Mouse (Mus musculus) heart, adult 8-10 months (tissue): ENCODE data around the gene Pex3. TPM values are rescaled to one million over a fixed set of nuclear protein-coding genes. Genes with fewer than 3 reads are reported as not detected.

Source experiments
- DNase-seq: peaks from one replicate; pipeline ENCODE4 v3.0.0; 2022; ENCODE audit warnings: low spot score
- total RNA-seq, 4 experiments: library from RNA; stranded (reverse); gene quantifications; 2 replicates each; pipeline ENCODE4 v1.2.4; 2022

The Pex3 gene
- total RNA-seq: 10 to 100 TPM; 17.3 to 24.1 (median 22.1) TPM

DNA sequence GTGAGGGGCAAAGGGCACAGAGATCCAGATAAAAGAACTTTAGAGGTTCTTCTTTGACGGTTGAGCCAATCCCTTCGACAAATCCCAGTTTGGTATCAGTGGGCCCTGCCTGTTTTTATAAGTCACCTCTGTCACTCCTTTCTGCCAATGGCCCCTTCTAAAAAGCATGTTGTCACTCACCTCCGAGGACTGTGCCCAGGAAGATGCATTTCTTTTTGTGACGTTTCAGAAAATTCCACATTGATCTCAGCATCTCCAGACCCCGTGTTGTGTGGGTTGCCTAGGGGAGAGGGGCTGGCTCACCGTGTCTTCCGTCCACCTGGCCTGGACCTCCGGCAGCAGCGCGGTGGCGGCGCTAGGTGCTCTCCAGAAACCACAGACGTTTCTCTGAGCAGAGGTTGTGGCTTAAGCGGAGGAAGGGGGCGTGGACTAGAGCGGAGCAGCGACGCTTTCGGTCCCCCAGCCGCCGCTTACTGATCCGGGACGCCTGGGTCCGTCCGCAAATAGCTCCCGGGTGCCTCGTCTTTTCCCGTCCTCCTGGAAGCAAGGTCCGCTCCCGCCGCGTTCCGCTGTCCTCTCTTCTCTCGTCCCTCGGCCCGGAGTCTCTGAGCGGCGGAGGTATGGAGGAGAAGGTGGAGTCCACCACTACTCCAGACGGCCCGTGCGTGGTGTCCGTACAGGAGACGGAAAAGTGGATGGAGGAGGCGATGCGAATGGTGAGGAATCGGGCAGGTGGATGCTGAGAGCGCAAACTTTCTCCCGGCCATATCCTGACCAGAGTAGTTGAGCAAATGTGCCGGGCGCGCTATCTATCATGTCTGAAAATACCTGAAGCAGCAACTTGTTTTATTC is at the start of gene Pex3, which contains the start of gene Adat2:
Gene Pex3, minus strand, starts transcription at position 497 of the 852 bp plus-strand sequence.
Gene Adat2, plus strand, starts transcription at position 249 of the 852 bp plus-strand sequence.
- DNase-seq: peak; percentile 84

DNA sequence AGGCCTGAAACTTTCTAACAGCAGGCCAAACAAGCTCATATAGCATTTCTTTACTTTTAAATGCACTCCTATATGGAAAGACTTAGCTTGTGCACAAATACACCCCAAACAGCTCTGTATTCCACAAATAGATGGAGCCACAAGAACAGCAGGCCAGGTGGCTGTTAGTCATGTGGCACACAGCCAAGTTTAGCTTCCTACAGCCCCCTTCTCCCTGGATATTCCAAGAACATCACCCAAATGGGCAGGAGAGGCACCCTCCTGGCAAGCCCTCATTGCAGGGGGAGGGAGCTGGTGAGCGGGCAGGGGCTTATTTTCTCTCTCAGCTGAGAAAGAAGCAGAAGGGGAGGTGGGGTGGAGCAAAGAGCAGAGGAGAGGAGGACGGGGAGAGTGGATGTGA is 48.0 kb upstream of the Pex3 start:
- no peak for DNase-seq

DNA sequence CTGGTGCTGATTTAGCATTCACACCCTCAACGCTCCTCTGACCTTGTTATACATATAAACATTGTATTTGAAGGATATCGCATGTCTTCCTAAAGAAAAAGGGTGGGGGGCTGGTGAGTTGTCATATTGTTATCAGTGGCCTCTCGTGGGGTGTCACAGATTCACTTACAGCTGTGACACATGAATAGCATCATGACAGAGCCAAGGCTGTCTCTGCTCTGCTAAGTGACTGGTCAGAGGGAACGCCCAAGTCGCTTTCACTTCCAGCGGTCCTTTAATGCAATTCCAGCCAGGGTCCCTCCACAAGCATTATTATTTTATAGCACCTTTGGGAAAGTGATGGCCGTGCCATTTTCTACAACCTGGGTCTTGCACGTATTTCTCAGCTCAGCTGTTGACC is 44.5 kb upstream of the Pex3 start:
- DNase-seq: no peak

DNA sequence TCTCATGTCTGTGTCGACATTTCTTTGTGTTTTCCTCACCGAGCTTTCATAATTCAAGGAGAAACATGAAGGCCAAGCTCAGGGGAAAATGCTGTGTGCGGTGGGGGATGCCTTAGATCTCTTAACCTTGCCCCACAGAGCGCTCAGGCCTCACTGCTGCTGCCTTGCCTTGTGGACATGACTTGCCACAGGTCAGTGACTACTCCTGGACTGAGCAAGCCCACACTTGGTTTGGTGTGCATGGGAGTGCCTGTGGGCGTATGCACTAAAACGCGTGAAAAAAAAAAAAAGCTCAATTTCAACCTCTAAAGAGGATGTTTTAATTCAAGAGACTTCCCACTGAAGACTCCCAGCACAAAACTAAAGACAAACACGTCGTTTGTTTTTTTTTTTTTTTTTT is 43.9 kb upstream of the Pex3 start:
- no peak for DNase-seq

DNA sequence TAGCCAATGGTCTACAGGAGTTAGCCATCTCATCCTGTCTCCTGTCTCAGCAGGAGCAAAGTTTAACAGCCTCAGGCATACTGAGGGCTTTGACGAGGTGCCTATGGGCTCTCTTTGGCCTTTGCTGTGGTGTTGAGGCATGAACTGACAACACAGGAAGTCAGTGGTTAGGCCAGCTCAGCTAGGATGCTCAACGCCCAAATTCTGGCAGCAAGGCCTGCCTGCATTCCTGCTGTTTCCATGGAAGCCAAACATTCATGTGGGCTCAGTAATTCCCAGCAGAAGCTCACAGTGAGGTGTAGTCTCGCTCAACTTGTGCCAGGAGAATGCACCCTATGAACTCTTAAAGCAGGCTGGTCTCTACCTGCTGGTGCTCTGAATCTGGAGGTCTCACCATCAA is 43.1 kb upstream of the Pex3 start:
- DNase-seq: peak; percentile 6

DNA sequence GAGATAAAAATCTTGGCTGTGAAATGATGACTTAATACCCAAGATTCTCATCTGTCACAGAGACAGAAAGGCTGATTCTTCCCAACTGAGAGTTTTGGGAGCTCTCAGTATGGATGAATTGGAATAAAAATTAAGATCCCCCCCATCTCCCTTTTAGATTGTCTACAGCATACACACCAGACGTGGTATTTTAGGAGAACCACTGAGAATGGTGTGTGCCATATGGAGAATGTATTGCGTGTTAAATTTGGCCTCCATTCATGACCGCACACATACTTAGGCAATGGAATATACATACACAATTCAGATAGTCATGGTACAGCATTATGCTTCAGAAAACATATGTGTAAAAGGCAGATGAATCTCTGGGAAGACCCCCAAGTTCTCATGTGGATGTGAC is 40.6 kb upstream of the Pex3 start:
- DNase-seq: no peak

DNA sequence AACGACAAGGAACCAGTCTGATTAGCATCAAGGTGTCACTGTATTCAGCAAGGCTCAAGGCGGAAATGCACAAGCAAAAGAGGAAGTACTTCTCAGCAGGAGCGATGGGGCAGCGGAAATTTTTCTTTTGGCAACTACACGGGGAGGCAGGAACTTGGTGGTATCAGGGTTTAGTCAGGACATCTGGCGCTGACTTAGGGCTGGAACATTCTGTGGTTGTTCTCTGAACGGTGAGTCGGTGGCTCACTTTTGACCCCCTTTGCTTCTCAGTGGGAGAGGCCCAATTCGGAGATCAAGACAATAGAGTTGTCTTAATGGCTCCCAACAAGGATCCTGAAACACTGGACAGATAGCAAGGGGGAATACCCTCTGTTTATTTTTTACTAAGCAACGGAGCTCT is 39.3 kb upstream of the Pex3 start:
- DNase-seq: no peak

DNA sequence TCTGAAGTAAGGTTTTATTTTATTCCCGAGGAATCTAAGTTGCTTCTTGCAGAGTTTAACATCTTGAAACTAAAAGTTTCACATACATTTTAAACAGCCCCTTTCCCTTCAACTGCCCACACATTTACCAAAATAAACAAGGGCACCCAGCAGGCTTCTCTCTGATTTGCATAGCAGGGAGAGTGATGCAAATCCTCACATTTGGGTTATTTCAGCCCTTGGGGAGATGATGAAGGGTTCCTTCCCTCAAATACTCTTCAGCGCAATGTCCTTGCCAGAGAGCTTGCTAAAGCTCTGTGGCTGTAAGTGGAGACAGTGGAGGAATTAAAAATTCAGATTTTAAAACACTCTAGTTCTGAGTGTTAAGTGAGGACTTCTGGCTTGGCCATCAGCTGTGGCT is 35.0 kb upstream of the Pex3 start:
- no peak for DNase-seq

DNA sequence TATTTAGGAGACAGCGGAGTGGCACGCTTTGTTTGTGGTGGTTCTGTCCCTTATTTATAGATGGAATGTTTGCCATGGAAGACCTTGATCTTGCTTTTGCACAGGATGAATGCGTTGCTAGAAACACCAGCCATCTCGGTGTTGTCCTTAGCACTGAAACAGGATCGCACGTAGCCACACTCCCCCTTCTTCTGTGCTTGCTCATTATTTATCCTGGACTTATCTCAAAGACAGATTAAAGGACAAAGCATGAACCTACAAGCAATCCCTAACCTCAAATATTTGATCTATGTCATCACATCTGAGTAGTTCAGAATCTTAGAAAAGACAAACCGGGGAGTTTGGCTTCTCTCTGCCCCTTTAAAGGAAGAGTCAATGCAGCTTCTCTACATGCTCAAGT is 24.2 kb upstream of the Pex3 start:
- no peak for DNase-seq

DNA sequence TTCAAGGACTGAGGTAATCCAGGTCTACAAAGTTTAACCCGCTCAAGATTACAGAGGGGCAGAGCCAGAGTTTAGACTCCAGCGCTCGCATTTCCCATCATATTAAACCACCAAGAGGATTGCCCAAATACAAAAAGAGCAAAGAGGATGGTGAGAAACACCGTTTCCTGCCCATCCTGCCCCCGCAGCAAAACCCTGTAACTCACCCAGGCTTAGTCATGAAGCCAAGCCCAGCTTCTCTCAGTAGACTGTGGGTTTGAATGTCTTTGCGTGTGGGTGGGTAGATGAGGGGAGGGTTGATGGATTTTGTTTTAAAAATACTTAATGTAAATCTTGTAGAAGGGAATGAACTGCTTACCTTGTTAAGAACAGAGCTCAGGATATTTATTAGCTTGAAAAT is 19.5 kb upstream of the Pex3 start:
- DNase-seq: no peak

DNA sequence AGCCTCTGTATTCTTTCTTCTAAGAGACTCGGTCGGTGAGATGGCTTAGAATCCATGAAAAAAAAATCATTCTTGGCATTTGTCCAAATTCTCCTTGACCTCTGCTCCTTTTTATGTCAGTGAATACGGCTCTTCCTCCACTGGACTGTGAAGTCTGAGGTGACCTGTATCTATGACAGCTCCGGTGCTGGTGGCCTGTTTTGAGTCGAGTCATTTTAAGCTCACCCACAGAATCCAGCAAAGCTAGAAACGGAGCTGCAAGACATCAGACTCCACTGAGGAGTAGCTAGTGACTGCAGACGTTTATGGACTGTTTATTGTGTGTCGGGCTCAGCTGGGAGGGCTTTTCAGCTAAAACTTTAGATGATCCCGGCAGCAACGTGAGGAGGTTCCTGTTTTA is 19.1 kb upstream of the Pex3 start:
- no peak for DNase-seq

DNA sequence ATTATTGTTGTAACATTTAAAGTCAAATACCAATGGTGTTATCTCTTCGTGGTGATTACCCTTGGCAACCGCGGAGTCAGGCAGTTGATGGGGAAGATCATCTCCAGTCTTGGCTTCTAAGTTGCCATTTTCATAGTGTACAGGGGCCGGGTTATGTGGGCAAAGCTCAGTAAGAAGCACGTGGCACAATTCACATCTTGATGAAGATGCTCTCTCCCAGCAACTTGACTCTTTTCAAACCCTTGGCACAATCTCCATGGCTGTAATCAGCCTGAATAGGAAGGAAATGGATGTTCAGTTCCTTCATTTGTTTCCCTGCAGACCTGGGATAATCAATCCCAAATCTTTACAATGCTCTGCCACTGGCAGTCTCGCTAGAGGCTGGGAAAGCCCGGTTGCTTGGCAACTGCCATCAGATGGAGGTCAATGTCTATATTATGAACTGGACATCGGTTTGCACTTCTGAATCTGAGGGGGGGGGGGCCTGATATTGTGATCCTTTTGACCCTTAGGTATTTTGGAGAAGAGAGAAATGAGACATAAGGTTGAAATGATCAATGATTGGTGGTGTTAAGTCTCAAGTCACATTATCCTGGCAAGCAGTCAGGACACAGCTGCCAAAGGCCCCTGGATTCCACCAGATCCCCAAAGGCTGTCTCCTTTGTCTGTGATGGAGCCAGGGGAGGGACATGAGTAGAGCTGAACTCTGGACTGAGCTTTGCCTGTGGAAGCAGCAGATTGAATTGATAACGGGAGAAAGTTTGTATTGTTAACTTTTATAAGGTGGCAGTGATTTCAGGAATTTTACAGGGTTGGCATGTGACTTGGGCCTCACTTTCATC is 18.0 kb upstream of the Pex3 start:
- DNase-seq: no peak

DNA sequence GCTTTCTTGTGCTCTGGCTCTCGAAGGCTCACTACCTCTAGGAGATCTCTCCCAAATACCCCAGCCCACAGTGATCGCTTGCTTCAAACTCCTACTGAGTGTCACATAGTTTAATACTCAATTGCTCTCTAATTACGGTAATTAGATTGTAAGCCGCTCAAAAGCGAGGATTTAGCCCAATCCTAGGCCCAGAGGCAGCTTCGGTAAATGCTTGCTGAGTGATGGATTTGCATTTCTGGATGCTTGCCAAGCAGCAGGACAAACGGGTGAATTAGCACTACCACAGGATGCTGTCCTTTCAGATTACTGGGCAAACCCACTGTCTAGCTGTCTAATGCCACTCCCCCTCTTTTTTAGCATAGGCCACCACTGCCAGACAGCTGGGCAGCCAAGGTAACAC is 16.9 kb upstream of the Pex3 start:
- DNase-seq: no peak

DNA sequence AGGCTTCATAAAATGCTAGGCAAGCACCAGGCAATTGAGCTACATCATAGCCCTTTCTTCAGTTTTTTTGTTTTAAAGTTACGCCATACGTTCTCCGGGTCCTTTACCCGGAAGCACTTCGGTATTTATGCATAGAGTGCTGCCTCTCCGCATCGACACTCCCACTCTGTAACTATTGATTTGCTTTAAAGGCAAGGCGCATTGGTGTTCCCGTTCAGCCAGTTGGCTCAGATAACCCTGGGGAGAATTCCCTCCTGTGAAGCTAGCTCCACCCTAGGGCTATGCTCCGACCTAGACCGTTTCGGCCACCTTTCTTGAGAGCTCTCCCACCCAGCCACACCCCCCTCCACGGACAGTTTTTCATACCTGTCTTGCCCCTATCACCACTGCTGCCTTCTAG is 13.5 kb upstream of the Pex3 start:
- no peak for DNase-seq

DNA sequence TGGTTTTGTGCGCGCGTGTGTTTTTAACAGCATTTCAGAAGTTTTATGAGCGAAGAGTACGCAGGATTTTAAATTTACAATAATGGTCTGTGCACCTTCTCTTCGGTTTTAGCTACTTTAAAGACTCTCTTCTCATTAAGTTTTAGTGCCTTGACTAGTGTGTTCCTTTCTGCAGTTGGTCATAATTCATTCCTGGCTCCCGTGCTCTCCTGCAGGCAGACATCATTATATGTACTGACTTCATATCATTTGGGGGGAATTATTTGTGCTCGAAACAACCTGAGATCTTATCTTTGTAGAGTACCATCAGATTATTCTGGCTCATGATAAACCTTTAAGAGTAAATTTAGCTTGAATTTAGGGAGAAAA is 12.1 kb upstream of the Pex3 start:
- no peak for DNase-seq

DNA sequence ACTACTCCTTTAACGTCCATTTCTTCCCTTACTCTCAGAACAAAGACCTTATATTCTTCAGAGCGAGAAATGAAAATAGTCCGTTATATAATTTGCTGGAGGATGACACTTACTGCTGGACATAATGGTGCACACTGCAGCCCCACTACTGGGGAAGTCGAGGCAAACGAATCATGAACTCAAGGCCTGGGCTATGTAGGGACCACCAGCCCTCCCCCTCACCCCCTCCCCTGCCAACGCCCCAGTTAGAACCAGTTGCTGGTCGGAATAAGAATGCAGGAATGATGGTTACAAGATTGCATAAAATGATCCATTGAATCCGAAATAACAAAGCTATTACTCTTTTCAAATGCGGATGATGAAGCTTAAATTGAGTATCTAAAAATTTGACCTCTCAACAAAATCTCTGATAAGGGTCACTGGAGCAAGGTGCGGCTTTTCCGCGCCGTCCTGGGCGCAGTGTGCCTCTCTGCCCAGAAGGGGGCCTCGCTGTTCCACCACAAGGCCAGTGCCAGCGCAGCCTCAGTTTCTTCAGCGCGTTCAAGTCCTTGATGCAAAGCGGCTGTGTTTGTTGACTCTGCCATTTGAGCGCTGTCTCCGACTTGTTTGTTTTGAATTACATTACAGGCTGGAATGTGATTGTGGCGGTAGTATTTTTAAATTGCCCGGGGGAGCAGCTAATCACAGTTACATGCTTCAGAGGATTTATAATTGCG is 11.6 kb upstream of the Pex3 start:
- peak; percentile 35 for DNase-seq

DNA sequence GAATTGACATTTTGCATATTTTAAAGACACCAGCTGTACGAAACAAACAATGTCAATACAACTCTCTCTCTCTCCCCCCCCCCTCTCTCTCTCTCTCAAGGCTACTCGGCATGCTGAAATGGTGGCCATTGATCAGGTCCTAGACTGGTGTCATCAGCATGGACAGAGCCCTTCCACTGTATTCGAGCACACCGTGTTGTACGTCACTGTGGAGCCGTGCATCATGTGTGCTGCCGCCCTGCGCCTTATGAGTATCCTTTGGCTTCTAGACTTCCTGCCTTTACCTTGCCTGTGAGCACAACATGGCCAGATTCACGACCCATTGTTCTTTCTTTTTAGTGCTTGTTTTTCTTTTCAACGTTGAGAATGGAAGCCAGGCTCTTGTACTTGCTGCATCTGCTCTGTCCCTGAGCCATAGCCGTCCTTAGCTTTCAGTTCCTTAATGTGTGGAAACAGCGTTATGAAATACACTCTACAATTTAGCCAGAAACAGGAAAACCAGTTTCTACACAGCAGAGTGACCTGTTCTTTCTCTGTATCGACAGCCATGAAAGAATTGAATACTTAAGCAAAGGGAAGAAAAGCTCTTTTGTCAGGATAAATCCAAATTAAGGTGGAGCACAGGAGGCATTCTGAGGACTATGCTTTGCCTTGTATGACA is 7.2 kb upstream of the Pex3 start:
- no peak for DNase-seq

DNA sequence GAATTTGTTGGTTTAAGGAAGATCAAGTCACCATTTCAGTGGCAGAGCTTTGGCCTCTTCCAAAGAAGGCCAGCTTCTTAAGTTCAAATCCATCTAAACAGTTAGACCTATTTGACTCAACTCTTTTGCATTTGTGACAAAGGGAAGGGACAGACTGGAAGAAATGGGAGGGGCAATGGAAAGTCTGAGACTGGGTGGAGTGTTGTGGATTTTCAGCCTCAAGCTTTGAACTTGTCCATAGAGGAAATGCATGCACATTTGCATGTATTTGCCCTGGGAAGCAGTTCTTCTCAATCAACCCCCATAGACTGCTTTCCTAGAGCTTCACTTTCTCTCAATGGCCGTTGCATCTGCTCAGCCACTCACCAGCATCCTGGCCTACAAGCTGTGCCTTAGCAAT is 1.4 kb upstream of the Pex3 start:
- DNase-seq: no peak

DNA sequence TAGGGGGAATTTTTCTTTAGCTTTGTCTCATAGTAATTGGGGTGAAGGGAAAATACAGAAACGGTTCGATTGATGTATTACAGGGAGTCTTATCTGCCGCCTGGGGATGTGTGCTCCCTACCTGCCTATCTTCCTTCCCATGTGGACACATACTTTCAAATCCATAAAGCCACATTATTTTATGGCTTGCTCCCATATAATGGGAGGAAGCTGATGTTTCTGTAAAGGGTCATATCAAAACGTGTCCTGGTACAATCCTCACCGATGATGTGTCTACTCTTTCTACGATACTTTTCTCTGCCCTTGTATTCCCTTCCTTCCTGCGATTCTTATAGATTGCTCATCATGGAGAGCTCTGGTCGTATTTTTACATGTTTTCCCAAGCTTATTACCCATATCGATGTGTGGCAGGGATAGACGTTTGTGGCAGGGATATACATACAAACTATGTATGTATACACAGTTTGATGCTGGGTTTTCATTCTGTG is 600 bp upstream of the Pex3 start:
- DNase-seq: no peak

DNA sequence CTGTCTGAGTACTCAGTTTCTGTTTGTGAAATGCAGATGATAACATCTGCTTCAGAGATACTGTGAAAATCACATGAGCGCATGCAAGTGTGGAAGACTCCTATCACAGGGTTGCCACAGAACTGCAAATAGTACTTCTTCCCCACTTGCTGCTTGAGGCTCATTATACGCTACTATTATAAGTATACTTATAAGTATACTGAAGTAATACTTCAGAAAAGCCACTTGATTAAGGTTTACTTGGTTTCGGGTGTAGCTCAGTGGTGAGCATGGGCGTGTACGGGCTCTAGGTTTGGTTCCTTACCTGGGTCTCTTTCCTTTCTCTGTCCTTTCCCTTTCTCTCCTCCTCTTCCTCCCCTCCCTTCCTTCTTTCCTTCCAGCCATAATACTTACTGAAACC is 11.2 kb downstream of the Pex3 start:
- DNase-seq: no peak

DNA sequence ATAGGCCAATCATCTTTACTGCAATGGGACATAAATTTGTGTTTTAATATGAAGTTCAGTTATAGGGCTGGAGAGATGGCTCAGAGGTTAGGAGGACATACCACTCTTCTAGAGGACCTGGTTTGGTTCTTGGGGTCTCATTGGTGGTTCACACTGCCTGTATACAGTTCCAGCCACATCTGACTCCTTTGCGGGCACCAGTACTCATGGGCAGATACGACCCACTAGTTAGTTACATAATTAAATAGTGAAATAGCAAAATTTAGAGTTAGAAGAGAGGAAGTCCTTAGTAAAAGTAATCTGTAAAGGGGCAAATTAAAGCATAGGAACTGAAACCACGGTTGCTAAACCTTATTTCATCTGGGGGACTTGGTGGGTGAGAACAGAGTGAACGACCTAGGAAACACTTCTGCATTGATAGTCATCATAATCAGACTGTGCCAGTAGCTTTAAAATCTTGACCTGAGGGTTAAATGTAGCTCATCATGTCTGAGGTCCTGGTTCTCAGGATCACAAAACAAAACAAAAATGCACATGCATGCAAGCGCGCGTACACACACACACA is 13.1 kb downstream of the Pex3 start:
- no peak for DNase-seq
